Mouse (Mus musculus) brain, embryonic 14.5 days (tissue): ENCODE data around the gene Stxbp6.

Source experiments
- CTCF ChIP-seq: fragments of 200-500 bp; IDR thresholded peaks from 2 replicates; pipeline ENCODE4 v1.5.1; 2012; ENCODE audit warnings: inconsistent platforms, mild to moderate bottlenecking, moderate library complexity, borderline replicate concordance; ENCODE audit not compliant: insufficient read depth, insufficient read length; ENCODE audit errors: extremely low read depth
- POLR2A ChIP-seq: fragments of 200-500 bp; IDR thresholded peaks from 2 replicates; pipeline ENCODE4 v1.6.1; 2012; ENCODE audit warnings: mild to moderate bottlenecking, inconsistent platforms, borderline replicate concordance; ENCODE audit not compliant: poor library complexity, insufficient read depth, insufficient read length, severe bottlenecking; ENCODE audit errors: extremely low read depth

GRCm38 (mm10) chr12:45001996-45002395 lies 72.5 kb downstream of the Stxbp6 start:
- TF ChIP-seq CTCF (no peak), POLR2A (no peak)
